Mouse (Mus musculus) cerebellum, adult 18-20 months (tissue): ENCODE data around the gene Thap2.

Experiments used
- DNase-seq, 2 experiments: peaks; one replicate each; pipeline ENCODE4 v3.0.0; 2021

The Thap2 gene

GRCm38 (mm10) chr10:115384221-115385017, at the start of gene Thap2, which contains the start of gene Zfc3h1:
Gene Thap2 (minus strand): TSS chr10:115384443.
Gene Zfc3h1 (plus strand): TSS chr10:115384959.
- DNase-seq = peak; percentile 98 to 100

GRCm38 (mm10) chr10:115425351-115425750, 41.1 kb upstream of the Thap2 start:
- no peak for DNase-seq

GRCm38 (mm10) chr10:115421976-115422375, 37.7 kb upstream of the Thap2 start:
- DNase-seq = no peak

GRCm38 (mm10) chr10:115414056-115414455, 29.8 kb upstream of the Thap2 start:
- no peak for DNase-seq

GRCm38 (mm10) chr10:115413496-115413895, 29.3 kb upstream of the Thap2 start:
- DNase-seq = no peak

- DNase-seq = peak; percentile 52 to 59
These were observed 22.1 kb upstream of the Thap2 start for GRCm38 (mm10) chr10:115406393-115406792.

- DNase-seq = no peak
These were observed 7.7 kb upstream of the Thap2 start for GRCm38 (mm10) chr10:115391896-115392295.

- no peak for DNase-seq
These were observed 6.8 kb upstream of the Thap2 start for GRCm38 (mm10) chr10:115391076-115391475.

GRCm38 (mm10) chr10:115387891-115388290, 3.6 kb upstream of the Thap2 start:
- DNase-seq = no peak

GRCm38 (mm10) chr10:115385018-115386002, 1.1 kb upstream of the Thap2 start:
- DNase-seq = peak in 1 of 2 experiments; percentile 47

- no peak for DNase-seq
These were observed 511 bp downstream of the Thap2 start for GRCm38 (mm10) chr10:115383644-115384220.

GRCm38 (mm10) chr10:115382846-115383643, 1.2 kb downstream of the Thap2 start:
- DNase-seq = no peak

GRCm38 (mm10) chr10:115381506-115382084, 2.6 kb downstream of the Thap2 start:
- DNase-seq = no peak

GRCm38 (mm10) chr10:115363151-115363550, 21.1 kb downstream of the Thap2 start:
- no peak for DNase-seq

- no peak for DNase-seq
These were observed 21.6 kb downstream of the Thap2 start for GRCm38 (mm10) chr10:115362623-115362964.

GRCm38 (mm10) chr10:115361840-115362622, 22.2 kb downstream of the Thap2 start, which contains the start of gene Tmem19:
Gene Tmem19 (minus strand): TSS chr10:115362501.
- peak; percentile 97 for DNase-seq

- DNase-seq = no peak
These were observed 25.2 kb downstream of the Thap2 start for GRCm38 (mm10) chr10:115359066-115359465.

GRCm38 (mm10) chr10:115358216-115358919, 25.9 kb downstream of the Thap2 start:
- DNase-seq = no peak

GRCm38 (mm10) chr10:115356106-115356505, 28.1 kb downstream of the Thap2 start:
- DNase-seq = no peak

- no peak for DNase-seq
These were observed 29.2 kb downstream of the Thap2 start for GRCm38 (mm10) chr10:115355016-115355415.
